In the genomic region with DNA sequence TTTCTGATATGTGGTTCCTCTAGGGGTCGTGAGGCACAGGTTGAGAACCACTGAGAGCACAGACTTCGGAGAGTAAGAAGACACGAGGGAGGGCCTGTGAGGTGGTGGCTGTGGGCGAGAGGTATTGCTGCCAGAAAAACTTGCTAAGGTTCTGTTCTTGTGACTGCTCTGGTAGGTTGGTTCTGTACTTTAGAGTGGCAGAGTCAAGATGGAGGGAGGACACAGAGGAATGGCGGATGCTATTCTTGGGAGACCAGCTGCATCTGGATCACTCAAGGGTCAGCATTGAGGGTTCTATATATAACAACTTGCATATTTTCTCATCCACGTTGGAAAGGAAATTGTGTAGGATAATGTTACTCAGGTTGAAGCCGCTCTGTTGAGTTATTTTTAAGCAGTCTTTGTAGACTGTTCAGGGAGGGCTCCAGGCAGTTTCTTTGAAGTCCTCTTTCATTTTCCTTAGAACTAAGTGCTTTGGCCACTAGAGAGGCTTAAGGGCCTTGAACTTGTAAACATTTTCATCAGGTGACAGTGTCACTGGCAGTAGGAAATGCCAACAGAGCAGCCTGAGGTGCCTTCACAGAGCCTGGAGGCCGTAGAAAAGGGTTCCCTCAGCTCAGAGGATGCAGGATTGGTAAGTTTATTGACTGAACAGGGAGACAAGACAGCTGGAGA, we compare ENCODE assay signal across 18 mouse cellular contexts. TPM values are rescaled to one million over a fixed set of nuclear protein-coding genes. Genes with fewer than 3 reads are reported as not detected.
A peak's percentile ranks its signal among the peaks of the same experiment; 100 is the strongest.
DNase-seq lines count a peak whose midpoint lies in the region; ATAC-seq lines count a peak whose summit lies in the region.
"Had no signal": no experiment of that assay in that cellular context is flagged by ENCODE, and none has a peak within 500 bp of the region (broad histone marks: within the 10 kb centered on the region; RNA-seq: fewer than 3 reads in every experiment).

No protein-coding gene starts in this region.

- no peak overlapping the region for H3K4me2 ChIP-seq in forebrain, embryonic 15.5 days (replicated peaks)
- H3K4me2 ChIP-seq in forebrain, embryonic 13.5 days = no peak overlapping the region
- H3K4me2 ChIP-seq in heart, embryonic 15.5 days = 0 out of 2 replicates have a peak overlapping the region, but pooled peaks have one; percentile 11
- peak overlapping the region; percentile 10; the same call in 1 of the 2 replicates for H3K4me2 ChIP-seq in liver, embryonic 12.5 days
- H3K4me2 ChIP-seq in liver, embryonic 11.5 days = no peak overlapping the region
- no peak overlapping the region for H3K4me2 ChIP-seq in liver, embryonic 15.5 days
- H3K4me2 ChIP-seq: embryonic facial prominence, embryonic 12.5 days; lung, embryonic 14.5 days; midbrain, embryonic 15.5 days had no signal

- peak overlapping the region; percentile 19; the same call in 1 of the 2 replicates for H3K27ac ChIP-seq in forebrain, embryonic 15.5 days (replicated peaks)
- no peak overlapping the region for H3K27ac ChIP-seq in forebrain, embryonic 13.5 days
- H3K27ac ChIP-seq in heart, embryonic 15.5 days = peak overlapping the region; percentile 70
- peak overlapping the region; percentile 41 for H3K27ac ChIP-seq in liver, embryonic 12.5 days
- H3K27ac ChIP-seq in liver, embryonic 11.5 days (ENCODE audit: low read depth, low read length) = no peak overlapping the region; the same call in 1 of the 2 replicates
- peak overlapping the region; percentile 30; the same call in 1 of the 2 replicates for H3K27ac ChIP-seq in liver, embryonic 15.5 days (replicated peaks)
- H3K27ac ChIP-seq: embryonic facial prominence, embryonic 12.5 days; midbrain, embryonic 15.5 days had no signal

- no peak overlapping the region for H3K4me3 ChIP-seq in forebrain, embryonic 15.5 days
- H3K4me3 ChIP-seq in forebrain, embryonic 13.5 days = no peak overlapping the region
- H3K4me3 ChIP-seq in heart, embryonic 15.5 days = no peak overlapping the region
- H3K4me3 ChIP-seq in liver, embryonic 12.5 days = no peak overlapping the region
- no peak overlapping the region for H3K4me3 ChIP-seq in liver, embryonic 11.5 days (ENCODE audit: low read depth, low read length)
- no peak overlapping the region for H3K4me3 ChIP-seq in liver, embryonic 15.5 days (replicated peaks)
- H3K4me3 ChIP-seq: embryonic facial prominence, embryonic 12.5 days; midbrain, embryonic 15.5 days had no signal

- no peaks in the 10 kb centered on the region for H3K27me3 ChIP-seq in forebrain, embryonic 15.5 days
- H3K27me3 ChIP-seq in forebrain, embryonic 13.5 days = no peaks in the 10 kb centered on the region
- H3K27me3 ChIP-seq in heart, embryonic 15.5 days = no peaks in the 10 kb centered on the region
- no peaks in the 10 kb centered on the region for H3K27me3 ChIP-seq in liver, embryonic 12.5 days (replicated peaks)
- H3K27me3 ChIP-seq in liver, embryonic 11.5 days (replicated peaks; ENCODE audit: control insufficient read depth, insufficient read depth, low read length) = no peaks in the 10 kb centered on the region
- no peaks in the 10 kb centered on the region for H3K27me3 ChIP-seq in liver, embryonic 15.5 days
- H3K27me3 ChIP-seq: embryonic facial prominence, embryonic 12.5 days; midbrain, embryonic 15.5 days; Patski had no signal

- H3K36me3 ChIP-seq in forebrain, embryonic 15.5 days = no peaks in the 10 kb centered on the region
- no peaks in the 10 kb centered on the region for H3K36me3 ChIP-seq in forebrain, embryonic 13.5 days (ENCODE audit: poor library complexity, severe bottlenecking)
- H3K36me3 ChIP-seq in heart, embryonic 15.5 days = no peaks in the 10 kb centered on the region
- no peaks in the 10 kb centered on the region for H3K36me3 ChIP-seq in liver, embryonic 12.5 days
- no peaks in the 10 kb centered on the region for H3K36me3 ChIP-seq in liver, embryonic 11.5 days (ENCODE audit: control insufficient read depth, insufficient read depth, low read length)
- no peaks in the 10 kb centered on the region for H3K36me3 ChIP-seq in liver, embryonic 15.5 days (replicated peaks)
- H3K36me3 ChIP-seq: embryonic facial prominence, embryonic 12.5 days; midbrain, embryonic 15.5 days had no signal

- no peak for ATAC-seq in forebrain, embryonic 15.5 days (replicated peaks)
- ATAC-seq in forebrain, embryonic 13.5 days = no peak
- no peak for ATAC-seq in heart, embryonic 15.5 days (replicated peaks; ENCODE audit: insufficient number of reproducible peaks, insufficient read depth, low FRiP score, low read depth)
- ATAC-seq in liver, embryonic 12.5 days = no peak
- no peak for ATAC-seq in liver, embryonic 11.5 days (replicated peaks; ENCODE audit: low FRiP score)
- ATAC-seq in liver, embryonic 15.5 days (ENCODE audit: insufficient read depth) = no peak
- ATAC-seq: intestine, postnatal 0 days; midbrain, embryonic 15.5 days; Patski had no signal

- WGBS in forebrain, embryonic 15.5 days = 88% methylated on average over 8 of the region's 8 CpGs
- WGBS in forebrain, embryonic 13.5 days = 87% methylated on average over 8 of the region's 8 CpGs
- WGBS in heart, embryonic 15.5 days = 57% methylated on average over 8 of the region's 8 CpGs
- WGBS in liver, embryonic 12.5 days (ENCODE audit: insufficient replicate concordance) = 62% methylated on average over 8 of the region's 8 CpGs
- WGBS in liver, embryonic 11.5 days = 74% methylated on average over 8 of the region's 8 CpGs
- WGBS in liver, embryonic 15.5 days (ENCODE audit: insufficient replicate concordance) = 65% methylated on average over 8 of the region's 8 CpGs

- no peak for DNase-seq in heart, postnatal 14 days
- DNase-seq in liver, embryonic 11.5 days (ENCODE audit: low spot score) = no peak
- no peak for DNase-seq in ovary, postnatal 36 days (ENCODE audit: low spot score)
- DNase-seq: heart, adult 18-20 months; kidney, postnatal 10 days; layer of hippocampus, adult 9-11 months; lung, embryonic 14.5 days; right cerebral cortex, postnatal 4 days; thymus, adult 2 months had no signal

- intact Hi-C loops in heart, postnatal 14 days (cut with DNase I) = no loop called here

- no peak overlapping the region for H3K9ac ChIP-seq in forebrain, embryonic 15.5 days (replicated peaks)
- no peak overlapping the region for H3K9ac ChIP-seq in forebrain, embryonic 13.5 days
- no peak overlapping the region for H3K9ac ChIP-seq in heart, embryonic 15.5 days
- H3K9ac ChIP-seq in liver, embryonic 12.5 days = peak overlapping the region; percentile 10; the same call in 1 of the 2 replicates
- H3K9ac ChIP-seq in liver, embryonic 11.5 days (ENCODE audit: low read depth, low read length) = no peak overlapping the region
- H3K9ac ChIP-seq in liver, embryonic 15.5 days = no peak overlapping the region
- H3K9ac ChIP-seq: embryonic facial prominence, embryonic 12.5 days; lung, embryonic 14.5 days; midbrain, embryonic 15.5 days had no signal

- peaks cover 17% of the 10 kb centered on the region for H3K4me1 ChIP-seq in forebrain, embryonic 15.5 days
- peaks cover 10% of the 10 kb centered on the region for H3K4me1 ChIP-seq in forebrain, embryonic 13.5 days
- H3K4me1 ChIP-seq in heart, embryonic 15.5 days (replicated peaks) = peaks cover 18% of the 10 kb centered on the region
- H3K4me1 ChIP-seq in liver, embryonic 12.5 days = peaks cover 55% of the 10 kb centered on the region
- H3K4me1 ChIP-seq in liver, embryonic 11.5 days (replicated peaks; ENCODE audit: control insufficient read depth, insufficient read depth, low read length) = peaks cover 24% of the 10 kb centered on the region
- H3K4me1 ChIP-seq in liver, embryonic 15.5 days (replicated peaks) = peaks cover 47% of the 10 kb centered on the region
- H3K4me1 ChIP-seq: midbrain, embryonic 15.5 days had no signal

- no peaks in the 10 kb centered on the region for H3K9me3 ChIP-seq in forebrain, embryonic 15.5 days
- no peaks in the 10 kb centered on the region for H3K9me3 ChIP-seq in forebrain, embryonic 13.5 days (replicated peaks)
- no peaks in the 10 kb centered on the region for H3K9me3 ChIP-seq in heart, embryonic 15.5 days (replicated peaks)
- H3K9me3 ChIP-seq in liver, embryonic 12.5 days (replicated peaks) = no peaks in the 10 kb centered on the region
- H3K9me3 ChIP-seq in liver, embryonic 11.5 days (ENCODE audit: control insufficient read depth, low read length) = no peaks in the 10 kb centered on the region
- no peaks in the 10 kb centered on the region for H3K9me3 ChIP-seq in liver, embryonic 15.5 days (replicated peaks)
- H3K9me3 ChIP-seq: embryonic facial prominence, embryonic 12.5 days; midbrain, embryonic 15.5 days had no signal

RNA-seq across cellular contexts. Expression of gene Ppm1l, which starts 25.7 kb away (rescaled TPM):
- 26.2 and 27.7 TPM in 2 replicates for polyA plus RNA-seq in forebrain, embryonic 15.5 days (2015; fragmentation: Nextera tagmentation; extraction: Ambion mirVana)
- polyA plus RNA-seq in forebrain, embryonic 13.5 days (2015; fragmentation: Nextera tagmentation; extraction: Ambion mirVana) = 21.1 and 21.4 TPM in 2 replicates
- 8.5 and 9.4 TPM in 2 replicates for polyA plus RNA-seq in heart, embryonic 15.5 days (2015; fragmentation: Nextera tagmentation; extraction: Ambion mirVana)
- 10 to 100 TPM; 19.6 to 21.2 TPM for total RNA-seq in heart, postnatal 14 days (2021)
- 7.2 and 7.4 TPM in 2 replicates for polyA plus RNA-seq in liver, embryonic 12.5 days (2016; fragmentation: Nextera tagmentation; extraction: Ambion mirVana)
- 8.2 and 8.3 TPM in 2 replicates for polyA plus RNA-seq in liver, embryonic 11.5 days (2014; fragmentation: Nextera tagmentation; extraction: Ambion mirVana)
- polyA plus RNA-seq in liver, embryonic 15.5 days (2015; fragmentation: Nextera tagmentation; extraction: Ambion mirVana) = 4.8 and 5.3 TPM in 2 replicates

Comparison
In these comparisons a context has a peak if more than half of its experiments do, and no peak if none do; other contexts are left out.
1. H3K27ac ChIP-seq: peak in forebrain, embryonic 15.5 days (single experiment), heart, embryonic 15.5 days (single experiment), liver, embryonic 12.5 days (single experiment) and liver, embryonic 15.5 days (single experiment); none in forebrain, embryonic 13.5 days (single experiment) and liver, embryonic 11.5 days (single experiment).
2. H3K4me2 ChIP-seq: peak in heart, embryonic 15.5 days (single experiment) and liver, embryonic 12.5 days (single experiment); none in forebrain, embryonic 15.5 days (single experiment), forebrain, embryonic 13.5 days (single experiment), liver, embryonic 11.5 days (single experiment) and liver, embryonic 15.5 days (single experiment).